Mouse (Mus musculus) T-cell, adult 66 days (primary cell): ENCODE data around the gene Vmn2r89. TPM values are rescaled to one million over a fixed set of nuclear protein-coding genes. Genes with fewer than 3 reads are reported as not detected.

Source experiments
- total RNA-seq, 2 experiments: library from RNA; stranded (reverse); gene quantifications; 3 replicates in 1 of 2; 4 replicates in 1 of 2; pipeline ENCODE4 v1.2.4; 2023

Vmn2r89 gene
- not detected for total RNA-seq

GRCm38 (mm10) chr14:51451557-51451956 lies at the start of gene Vmn2r89:
Gene Vmn2r89 (plus strand): TSS chr14:51451857.

GRCm38 (mm10) chr14:51410520-51410919 lies 41.1 kb upstream of the Vmn2r89 start, which contains the start of gene Vmn2r88:
Gene Vmn2r88 (plus strand): TSS chr14:51410820.

Other genes with a start within 250 kb of the Vmn2r89 start
- not detected for gene Ear14, start 248.5 kb upstream of the Vmn2r89 start, total RNA-seq
- gene Rnase2a, start 195.7 kb upstream of the Vmn2r89 start, total RNA-seq: not detected
- not detected for gene Gm7247, start 90.1 kb upstream of the Vmn2r89 start, total RNA-seq
- not detected for gene Vmn2r88, start 41.0 kb upstream of the Vmn2r89 start, total RNA-seq
- not detected for gene Gm5622, start 100.9 kb downstream of the Vmn2r89 start, total RNA-seq
- not detected for gene Gm17175, start 122.2 kb downstream of the Vmn2r89 start, total RNA-seq
- gene Gm17174, start 140.3 kb downstream of the Vmn2r89 start, total RNA-seq: not detected
- gene Gm17078, start 159.5 kb downstream of the Vmn2r89 start, total RNA-seq: not detected
- gene Gm4181, start 183.8 kb downstream of the Vmn2r89 start, total RNA-seq: not detected
- gene Gm17079, start 243.6 kb downstream of the Vmn2r89 start, total RNA-seq: not detected